Mouse (Mus musculus): ENCODE data around the gene Gm37596. TPM values are rescaled to one million over a fixed set of nuclear protein-coding genes. Genes with fewer than 3 reads are reported as not detected.

The Gm37596 gene
- polyA plus RNA-seq (2012; rRNA removed), result not detected in 2 replicates

DNA sequence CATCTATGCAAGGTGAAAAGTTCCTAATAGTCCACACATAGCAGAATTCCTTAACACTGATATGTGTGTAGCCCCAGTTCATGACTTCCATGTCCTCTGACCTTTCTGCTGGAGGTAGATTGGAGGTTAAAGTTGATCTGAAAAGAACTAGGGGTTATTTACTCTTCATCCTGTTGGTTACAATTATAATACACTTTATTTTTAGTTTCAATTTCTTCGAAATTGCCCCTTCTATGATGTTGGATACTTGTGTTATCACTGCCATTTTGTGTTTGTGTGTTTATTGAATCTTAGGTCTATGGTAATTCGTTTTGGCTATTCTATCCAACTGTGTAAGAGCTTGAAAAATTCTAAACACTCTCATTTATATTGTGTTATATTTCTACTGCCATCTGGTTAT lies at the start of gene Gm37596:
Gm37596 (minus strand) TSS at position 101 of the 400 bp plus-strand sequence.

DNA sequence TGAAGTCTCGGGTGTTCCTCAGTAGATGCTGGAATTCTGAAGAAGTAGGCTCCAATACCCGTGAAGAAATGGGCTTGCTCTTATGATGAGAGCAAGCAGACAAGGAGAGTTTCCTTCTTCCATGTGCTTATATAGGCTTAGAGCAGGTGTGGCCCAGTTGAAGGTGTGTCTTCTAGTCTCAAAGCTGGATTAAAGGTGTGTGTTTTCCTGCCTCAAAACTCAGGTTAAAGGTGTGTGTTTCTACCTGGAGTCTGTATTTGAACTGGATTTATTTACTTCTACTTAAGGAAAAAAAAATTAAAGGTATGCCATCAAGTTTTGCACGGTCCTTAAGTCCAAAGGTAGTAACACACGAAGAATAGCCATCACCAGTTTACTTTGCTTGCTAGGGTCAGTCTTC lies 16.7 kb downstream of the Gm37596 start, which contains the start of gene Tdpoz1:
Tdpoz1 (minus strand) TSS at position 101 of the 400 bp plus-strand sequence.

DNA sequence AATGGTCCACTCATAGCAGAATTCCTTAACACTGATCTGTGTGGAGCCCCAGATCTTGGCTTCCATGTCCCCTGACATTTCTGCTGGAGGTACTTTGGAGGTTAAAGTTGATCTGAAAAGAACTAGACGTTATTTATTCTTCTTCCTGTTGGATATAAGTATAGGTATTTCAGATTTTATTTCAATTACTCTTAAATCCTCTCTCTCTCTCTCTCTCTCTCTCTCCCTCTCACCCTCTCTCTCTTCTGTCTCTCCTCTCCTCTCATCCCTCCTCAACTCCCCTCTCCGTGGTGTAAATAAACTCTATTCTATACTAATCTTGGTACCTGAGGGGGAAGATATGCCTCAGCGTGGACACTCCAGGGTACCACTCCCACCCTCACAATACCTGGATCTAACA lies 40.3 kb downstream of the Gm37596 start, which contains the start of gene Tdpoz2:
Tdpoz2 (minus strand) TSS at position 101 of the 400 bp plus-strand sequence.

Other genes with a start within 250 kb of the Gm37596 start
- gene Tchhl1, start 224.3 kb downstream of the Gm37596 start, polyA plus RNA-seq (2012; rRNA removed), result not detected in 2 replicates
- gene S100a11, start 172.6 kb downstream of the Gm37596 start, polyA plus RNA-seq (2012; rRNA removed), result 80.4 and 207 TPM in 2 replicates
- gene S100a10, start 138.0 kb downstream of the Gm37596 start, polyA plus RNA-seq (2012; rRNA removed), result 70.9 and 138 TPM in 2 replicates
- not detected in 2 replicates for gene Tdpoz2, start 40.4 kb downstream of the Gm37596 start, polyA plus RNA-seq (2012; rRNA removed)
- gene Tdpoz1, start 16.8 kb downstream of the Gm37596 start, polyA plus RNA-seq (2012; rRNA removed), result not detected in 2 replicates
- not detected in 2 replicates for gene Gm5773, start 79.9 kb upstream of the Gm37596 start, polyA plus RNA-seq (2012; rRNA removed)
- not detected in 2 replicates for gene Tdpoz4, start 103.3 kb upstream of the Gm37596 start, polyA plus RNA-seq (2012; rRNA removed)
- gene Tdpoz3, start 132.9 kb upstream of the Gm37596 start, polyA plus RNA-seq (2012; rRNA removed), result not detected in 2 replicates

All from central nervous system, embryonic 14 days (tissue).